Comparison of ENCODE assay signal across 9 mouse cellular contexts in genomic region chr4:136189912-136190311, GRCm38 (mm10). TPM values are rescaled to one million over a fixed set of nuclear protein-coding genes. Genes with fewer than 3 reads are reported as not detected.
A peak's percentile ranks its signal among the peaks of the same experiment; 100 is the strongest.
DNase-seq lines count a peak whose midpoint lies in the region; ATAC-seq and TF ChIP-seq lines count a peak whose summit lies in the region.
"Had no signal": no experiment of that assay in that cellular context is flagged by ENCODE, and none has a peak within 500 bp of the region (broad histone marks: within the 10 kb centered on the region; RNA-seq: fewer than 3 reads in every experiment).

No protein-coding gene starts in this region.

- no peak for TF ChIP-seq CTCF in lung, embryonic 14.5 days (IDR thresholded peaks at IDR 0.05; ENCODE audit: low read depth)

- H3K27me3 ChIP-seq in lung, embryonic 14.5 days (ENCODE audit: insufficient read depth, low read length), result no peaks in the 10 kb centered on the region

- H3K36me3 ChIP-seq in lung, embryonic 14.5 days (ENCODE audit: insufficient read depth), result peaks cover 32% of the 10 kb centered on the region

- H3K4me3 ChIP-seq in lung, embryonic 14.5 days (ENCODE audit: low read depth, low read length), result no peak overlapping the region

- DNase-seq in lung, embryonic 14.5 days, result no peak
- no peak for DNase-seq in lung, postnatal 14 days
- DNase-seq in liver, result peak; percentile 93
- peak; percentile 55 to 56 for DNase-seq in natural killer cell, adult 2 months (ENCODE audit: low spot score in 2 of 2)
- DNase-seq in thymus, postnatal 4 days, result peak; percentile 62
- no peak for DNase-seq in frontal cortex, postnatal 25 days (ENCODE audit: low spot score in 2 of 2)
- DNase-seq in cerebellum, adult 11 months, result no peak
- no peak for DNase-seq in layer of hippocampus, adult 11-12 months (ENCODE audit: low spot score)
- DNase-seq: gastrocnemius, postnatal 14 days had no signal

- no peak overlapping the region for H3K27ac ChIP-seq in lung, embryonic 14.5 days (ENCODE audit: low read depth)

- H3K4me1 ChIP-seq in lung, embryonic 14.5 days (ENCODE audit: insufficient read depth), result no peaks in the 10 kb centered on the region

- H3K4me2 ChIP-seq in lung, embryonic 14.5 days, result no peak overlapping the region; the same call in 1 of the 2 replicates

- 72% methylated on average over 8 of the region's 8 CpGs for WGBS in lung, embryonic 14.5 days

- no peak overlapping the region for H3K9ac ChIP-seq in lung, embryonic 14.5 days

- ATAC-seq in lung, embryonic 14.5 days (ENCODE audit: insufficient read depth), result 0 out of 2 replicates have a peak, but pooled peaks have one; percentile 36

- H3K9me3 ChIP-seq in lung, embryonic 14.5 days (ENCODE audit: low read depth, low read length), result no peaks in the 10 kb centered on the region

RNA-seq across cellular contexts. Expression of gene Asap3, which starts 16.3 kb away (rescaled TPM):
- polyA plus RNA-seq in lung, embryonic 14.5 days (2014; fragmentation: Nextera tagmentation; extraction: Ambion mirVana), result 4.4 and 5.4 TPM in 2 replicates

RNA-seq across cellular contexts. Expression of gene E2f2, which starts 17.7 kb away (rescaled TPM):
- polyA plus RNA-seq in lung, embryonic 14.5 days (2014; fragmentation: Nextera tagmentation; extraction: Ambion mirVana), result 5.5 and 6.5 TPM in 2 replicates

RNA-seq across cellular contexts. Expression of gene Id3, which starts 46.6 kb away (rescaled TPM):
- 469 and 477 TPM in 2 replicates for polyA plus RNA-seq in lung, embryonic 14.5 days (2014; fragmentation: Nextera tagmentation; extraction: Ambion mirVana)

RNA-seq across cellular contexts. Expression of gene Tcea3, which starts 57.6 kb away (rescaled TPM):
- 12.0 and 14.3 TPM in 2 replicates for polyA plus RNA-seq in lung, embryonic 14.5 days (2014; fragmentation: Nextera tagmentation; extraction: Ambion mirVana)

Comparison
In these comparisons a context has a peak if more than half of its experiments do, and no peak if none do; other contexts are left out.
1. DNase-seq: peak in liver (single experiment), natural killer cell, adult 2 months (2 of 2) and thymus, postnatal 4 days (single experiment); none in lung, embryonic 14.5 days (single experiment), lung, postnatal 14 days (single experiment), frontal cortex, postnatal 25 days (0 of 2), cerebellum, adult 11 months (single experiment) and layer of hippocampus, adult 11-12 months (single experiment).